Mouse (Mus musculus): Measurements from ENCODE around the gene Rnf216. TPM values are rescaled to one million over a fixed set of nuclear protein-coding genes. Genes with fewer than 3 reads are reported as not detected.

Rnf216 gene
- total RNA-seq, 2 experiments from 2014 or later: 14.2 to 16.3 TPM

DNA sequence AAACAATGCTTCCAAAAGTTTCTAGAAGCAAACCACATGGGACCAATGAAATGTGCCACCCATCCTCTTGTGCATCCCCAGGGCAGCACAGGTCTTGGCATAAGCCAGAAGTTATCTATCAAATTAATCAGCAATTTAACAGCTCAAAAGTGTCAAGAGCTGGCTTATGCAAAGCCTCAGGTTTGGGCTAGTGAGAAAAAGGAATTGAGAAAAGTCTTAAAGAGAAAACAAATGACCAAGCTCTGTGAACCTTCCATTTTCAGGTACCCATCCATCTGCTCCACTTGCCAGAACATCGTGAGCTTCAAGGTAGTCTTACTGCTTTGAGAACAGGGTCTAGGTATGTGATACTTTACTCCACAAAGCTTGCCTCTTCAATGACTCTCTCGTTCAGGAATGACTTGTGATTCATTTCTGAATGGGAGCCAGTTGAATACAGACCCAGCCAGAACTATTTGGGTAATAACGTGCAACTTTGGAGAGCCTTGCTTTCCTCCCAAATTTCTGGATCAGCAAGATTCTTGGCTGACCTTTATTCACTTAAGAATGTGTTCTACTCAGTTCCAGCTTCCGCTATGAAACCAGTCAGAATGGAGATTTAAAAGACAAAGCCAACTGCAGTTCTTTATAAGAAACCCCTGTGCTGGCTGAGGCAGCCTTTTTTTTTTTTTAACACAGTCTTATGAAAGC is 56.5 kb downstream of the Rnf216 start:
- peak in 1 of 2 experiments; percentile 37 for DNase-seq
- intact Hi-C loops (cut with DNase I): no loop called here

DNA sequence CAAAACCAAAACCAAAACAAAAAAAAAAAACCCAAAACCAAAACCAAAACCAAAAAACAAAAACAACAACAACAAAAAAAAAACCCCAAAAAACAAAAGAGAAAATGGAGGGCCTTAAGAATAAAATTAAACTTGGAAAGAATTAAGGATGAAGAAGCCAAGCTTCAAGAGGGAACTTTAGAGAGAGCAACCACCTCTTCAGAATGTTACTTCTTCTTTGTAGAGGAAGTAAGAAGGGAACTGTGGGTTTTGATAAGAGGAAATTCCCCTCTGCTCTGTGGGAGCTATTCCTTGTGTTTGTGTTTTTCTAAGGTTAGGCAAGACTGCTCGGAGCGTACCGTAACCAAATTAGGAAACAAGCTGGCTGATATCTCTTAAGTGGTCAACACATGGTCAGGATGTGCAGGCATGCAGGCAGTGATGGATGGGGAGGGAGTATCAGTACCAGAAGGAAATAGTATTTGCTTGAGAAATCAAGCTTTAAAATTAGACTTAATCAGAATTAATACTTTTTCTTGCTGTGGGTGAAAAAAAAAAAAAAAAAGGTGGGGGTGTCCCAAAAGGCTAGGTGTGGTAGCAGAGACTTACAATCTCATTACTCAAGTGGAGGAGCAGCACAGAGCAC is 57.2 kb downstream of the Rnf216 start:
- intact Hi-C loops (cut with DNase I): no loop called here

GRCm38 (mm10) chr5:143054703-143055102 is 58.1 kb downstream of the Rnf216 start:
- intact Hi-C loops (cut with DNase I): no loop called here
- DNase-seq: no peak

More for the DNA sequence above, 57.2 kb downstream of the Rnf216 start:
- no peak for DNase-seq

- intact Hi-C loops (cut with DNase I): no loop called here
- DNase-seq: no peak
These were observed 59.4 kb downstream of the Rnf216 start for GRCm38 (mm10) chr5:143053132-143053972.

- intact Hi-C loops (cut with DNase I): no loop called here
- DNase-seq: no peak
These were observed 60.1 kb downstream of the Rnf216 start for GRCm38 (mm10) chr5:143052677-143053076.

GRCm38 (mm10) chr5:143051851-143052250 is 60.9 kb downstream of the Rnf216 start:
- DNase-seq: no peak
- intact Hi-C loops (cut with DNase I): no loop called here

DNA sequence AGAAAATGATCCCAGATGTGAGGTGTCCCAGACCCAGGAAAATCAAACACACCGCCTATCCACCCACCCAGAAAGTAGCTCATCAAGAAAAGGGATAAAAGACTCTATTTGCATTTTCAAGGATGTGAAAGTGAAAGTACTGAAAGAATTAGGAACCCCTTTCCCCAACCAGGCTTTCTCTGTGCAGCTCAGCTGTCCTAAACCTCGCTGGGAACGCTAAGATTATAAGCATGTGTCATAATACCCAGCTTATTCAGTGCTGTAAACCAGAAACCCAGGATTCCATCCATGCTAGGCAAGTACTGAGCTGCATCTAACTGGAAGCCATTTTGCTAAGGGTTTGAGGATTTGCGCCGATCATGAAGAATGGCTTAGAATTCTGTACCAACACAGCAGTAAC is 62.5 kb downstream of the Rnf216 start:
- intact Hi-C loops (cut with DNase I): no loop called here
- no peak for DNase-seq

GRCm38 (mm10) chr5:143049746-143050145 is 63.0 kb downstream of the Rnf216 start:
- DNase-seq: no peak
- intact Hi-C loops (cut with DNase I): no loop called here

DNA sequence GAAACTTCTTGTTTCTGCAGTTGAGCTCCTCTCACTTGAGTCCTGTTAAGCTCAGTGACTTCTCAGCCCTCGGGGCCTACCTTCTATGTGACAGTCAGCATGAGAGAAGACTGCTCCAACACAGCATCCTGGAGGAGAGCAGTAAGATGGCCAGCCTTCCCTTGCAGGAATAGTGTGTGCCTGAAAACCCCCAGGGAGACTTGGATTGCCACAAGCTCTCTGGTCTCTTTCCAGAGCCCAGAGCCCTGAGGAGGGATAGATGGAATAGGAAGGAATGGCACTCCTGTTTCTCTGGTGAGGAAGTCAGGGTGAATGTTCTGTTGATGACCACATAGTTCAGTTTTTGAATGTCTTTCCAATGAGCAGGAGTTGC is 63.8 kb downstream of the Rnf216 start:
- intact Hi-C loops (cut with DNase I): no loop called here
- DNase-seq: no peak

- intact Hi-C loops (cut with DNase I): no loop called here
- DNase-seq: no peak
These were observed 64.4 kb downstream of the Rnf216 start for GRCm38 (mm10) chr5:143048232-143049012.

GRCm38 (mm10) chr5:143047586-143047985 is 65.2 kb downstream of the Rnf216 start:
- intact Hi-C loops (cut with DNase I): no loop called here
- no peak for DNase-seq

DNA sequence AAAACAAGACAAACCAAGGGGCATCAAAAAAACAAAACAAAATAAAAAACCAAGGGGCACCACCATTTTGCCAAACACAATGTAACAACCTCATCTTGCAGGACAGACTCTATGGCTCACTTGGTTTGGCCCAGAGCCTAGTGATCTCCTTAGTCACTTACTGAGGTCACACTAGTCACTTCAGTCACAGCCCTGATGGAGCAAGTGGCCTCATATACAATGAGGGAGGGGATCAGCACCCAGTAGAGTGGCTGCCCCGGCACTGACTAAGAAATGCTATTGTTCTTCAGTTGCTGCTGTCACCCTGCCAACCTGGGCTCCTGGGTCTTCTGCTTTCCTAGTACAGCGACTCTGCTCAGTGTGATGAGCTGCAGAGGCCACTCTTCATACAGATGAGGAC is 68.9 kb downstream of the Rnf216 start:
- intact Hi-C loops (cut with DNase I): loop anchor here (2.0 kb wide), 1 partner anchor 107 kb away; no protein-coding TSS in a partner anchor

DNA sequence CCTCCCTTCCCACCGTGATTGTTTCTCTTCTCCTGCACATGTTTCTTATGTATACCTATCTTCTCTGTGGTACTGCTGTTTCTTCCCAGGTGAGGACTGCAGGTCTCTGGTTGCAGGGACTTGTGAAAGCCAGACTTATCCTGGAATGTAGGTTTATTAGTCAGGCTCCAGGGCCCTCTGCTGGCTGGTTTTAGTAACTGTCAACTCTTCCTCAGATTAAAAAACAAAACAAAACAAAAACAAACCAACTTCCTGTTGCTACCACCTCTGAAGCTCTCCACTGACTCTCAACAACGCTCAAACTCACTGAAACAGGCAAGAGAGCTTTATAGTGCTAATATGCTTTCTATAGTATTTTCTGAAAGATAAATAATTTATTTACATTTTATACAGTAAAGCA is 69.5 kb downstream of the Rnf216 start:
- intact Hi-C loops (cut with DNase I): loop anchor here (2.0 kb wide), 1 partner anchor 106 kb away; no protein-coding TSS in a partner anchor
- DNase-seq: no peak

More for the DNA sequence above, 68.9 kb downstream of the Rnf216 start:
- no peak for DNase-seq

GRCm38 (mm10) chr5:143038794-143039193 is 74.0 kb downstream of the Rnf216 start:
- intact Hi-C loops (cut with DNase I): loop anchor here (5.0 to 10.0 kb wide), 2 partner anchors 161 to 274 kb away; no protein-coding TSS in a partner anchor

GRCm38 (mm10) chr5:143037201-143037600 is 75.6 kb downstream of the Rnf216 start:
- DNase-seq: no peak
- intact Hi-C loops (cut with DNase I): loop anchor here (5.0 to 10.0 kb wide), 2 partner anchors 160 to 272 kb away; no protein-coding TSS in a partner anchor

More at GRCm38 (mm10) chr5:143038794-143039193, 74.0 kb downstream of the Rnf216 start:
- no peak for DNase-seq

GRCm38 (mm10) chr5:143036052-143036451 is 76.7 kb downstream of the Rnf216 start:
- intact Hi-C loops (cut with DNase I): loop anchor here (5.0 to 10.0 kb wide), 2 partner anchors 159 to 271 kb away; no protein-coding TSS in a partner anchor
- no peak for DNase-seq

DNA sequence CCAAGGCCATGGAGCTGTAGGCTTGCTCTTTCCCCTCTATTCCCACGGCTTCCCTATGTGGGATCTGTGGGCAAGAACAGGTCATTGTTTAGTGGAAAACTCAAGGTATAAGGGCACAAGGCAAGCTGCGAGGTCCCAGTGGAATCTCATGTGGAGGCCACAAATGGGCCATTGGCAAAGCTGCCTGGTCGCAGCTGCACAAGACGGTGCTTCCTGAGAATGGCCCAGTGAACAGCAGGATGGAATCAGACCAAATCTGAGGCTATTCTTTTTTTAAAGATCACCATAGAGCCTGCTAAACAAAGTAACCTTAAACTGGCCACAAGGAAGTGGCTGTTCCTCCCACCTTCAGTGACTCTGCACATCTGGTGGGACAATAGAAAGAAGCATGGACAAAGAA is 77.5 kb downstream of the Rnf216 start:
- DNase-seq: no peak
- intact Hi-C loops (cut with DNase I): loop anchor here (2.0 to 10.0 kb wide), 3 partner anchors 98 to 270 kb away; no protein-coding TSS in a partner anchor

DNA sequence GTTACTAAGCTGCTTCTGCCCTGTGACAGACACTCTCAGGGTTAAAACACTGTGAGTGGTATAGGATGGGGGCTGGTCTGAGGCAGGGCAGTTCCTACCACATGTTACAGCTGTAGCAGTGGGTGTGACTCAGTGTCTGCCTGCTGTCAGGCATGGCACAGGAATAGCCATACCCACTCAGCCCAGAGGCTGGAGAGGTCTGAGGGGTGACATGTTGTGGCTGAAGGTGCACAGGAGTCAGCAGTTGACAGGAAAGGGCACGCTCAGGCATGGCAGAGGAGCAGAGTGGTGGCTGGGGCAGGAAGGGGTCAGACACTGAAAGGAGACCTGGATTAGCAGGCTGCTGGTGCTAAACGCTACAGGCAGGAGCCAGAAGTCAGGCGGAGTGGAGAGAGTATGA is 78.7 kb downstream of the Rnf216 start:
- DNase-seq: no peak
- intact Hi-C loops (cut with DNase I): loop anchor here (2.0 to 10.0 kb wide), 2 partner anchors 97 to 269 kb away; no protein-coding TSS in a partner anchor

- intact Hi-C loops (cut with DNase I): loop anchor here (10.0 kb wide), 1 partner anchor 268 kb away; no protein-coding TSS in a partner anchor
- DNase-seq: no peak
These were observed 79.5 kb downstream of the Rnf216 start for GRCm38 (mm10) chr5:143033277-143033676.

GRCm38 (mm10) chr5:143032639-143033146 is 80.1 kb downstream of the Rnf216 start:
- intact Hi-C loops (cut with DNase I): loop anchor here (10.0 kb wide), 1 partner anchor 268 kb away; no protein-coding TSS in a partner anchor
- DNase-seq: no peak

Data from gastrocnemius, postnatal 36 days (tissue).